Mouse (Mus musculus): Measurements from ENCODE around the gene Nme8.
A peak's percentile ranks its signal among the peaks of the same experiment; 100 is the strongest.

The Nme8 gene

GRCm38 (mm10) chr13:19697790-19698189 lies at the start of gene Nme8:
Gene Nme8 (minus strand): TSS chr13:19697794.
- no peak for DNase-seq

- DNase-seq = no peak
These were observed 48.1 kb upstream of the Nme8 start for GRCm38 (mm10) chr13:19745741-19746140.

- no peak for DNase-seq
These were observed 46.9 kb upstream of the Nme8 start for GRCm38 (mm10) chr13:19744536-19744935.

GRCm38 (mm10) chr13:19734597-19734996 lies 37.0 kb upstream of the Nme8 start:
- DNase-seq = no peak

- no peak for DNase-seq
These were observed 33.2 kb upstream of the Nme8 start for GRCm38 (mm10) chr13:19730826-19731225.

GRCm38 (mm10) chr13:19718954-19719353 lies 21.4 kb upstream of the Nme8 start:
- peak in 1 of 2 experiments; percentile 4 for DNase-seq

GRCm38 (mm10) chr13:19717201-19717600 lies 19.6 kb upstream of the Nme8 start:
- no peak for DNase-seq

- DNase-seq = no peak
These were observed 6.2 kb upstream of the Nme8 start for GRCm38 (mm10) chr13:19703806-19704205.

- no peak for DNase-seq
These were observed 4.0 kb upstream of the Nme8 start for GRCm38 (mm10) chr13:19701443-19702078.

- DNase-seq = no peak
These were observed 3.3 kb upstream of the Nme8 start for GRCm38 (mm10) chr13:19700733-19701442.

GRCm38 (mm10) chr13:19698524-19699173 lies 1.1 kb upstream of the Nme8 start:
- no peak for DNase-seq

GRCm38 (mm10) chr13:19690417-19690816 lies 7.2 kb downstream of the Nme8 start:
- no peak for DNase-seq

- DNase-seq = no peak
These were observed 7.6 kb downstream of the Nme8 start for GRCm38 (mm10) chr13:19689971-19690370.

GRCm38 (mm10) chr13:19684007-19684406 lies 13.6 kb downstream of the Nme8 start:
- peak; percentile 2 to 38 for DNase-seq

GRCm38 (mm10) chr13:19682879-19683640 lies 14.5 kb downstream of the Nme8 start:
- no peak for DNase-seq

- DNase-seq = no peak
These were observed 23.0 kb downstream of the Nme8 start for GRCm38 (mm10) chr13:19674601-19675000.

GRCm38 (mm10) chr13:19674025-19674424 lies 23.6 kb downstream of the Nme8 start:
- no peak for DNase-seq

GRCm38 (mm10) chr13:19668355-19669140 lies 29.0 kb downstream of the Nme8 start:
- DNase-seq = no peak

- no peak for DNase-seq
These were observed 45.2 kb downstream of the Nme8 start for GRCm38 (mm10) chr13:19652405-19652804.

- no peak for DNase-seq
These were observed 47.8 kb downstream of the Nme8 start for GRCm38 (mm10) chr13:19649824-19650223.

GRCm38 (mm10) chr13:19644225-19644624 lies 53.4 kb downstream of the Nme8 start:
- no peak for DNase-seq

GRCm38 (mm10) chr13:19643519-19643918 lies 54.1 kb downstream of the Nme8 start:
- no peak for DNase-seq

All from kidney, adult 8-10 months (tissue).